Mouse (Mus musculus) spleen, adult 2 months (tissue): ENCODE results near the gene Nsmce1.

Experiments used
- CTCF ChIP-seq: fragments of 200-500 bp; IDR thresholded peaks from 2 replicates; pipeline ENCODE4 v1.5.1; 2011; ENCODE audit warnings: mild to moderate bottlenecking, inconsistent platforms; ENCODE audit not compliant: insufficient read depth, insufficient read length, insufficient replicate concordance; ENCODE audit errors: extremely low read depth
- POLR2A ChIP-seq: fragments of 200-500 bp; IDR thresholded peaks from 2 replicates; pipeline ENCODE4 v1.6.1; 2011; ENCODE audit warnings: low read depth, low read length, inconsistent platforms

GRCm38 (mm10) chr7:125480518-125480917 is 10.9 kb downstream of the Nsmce1 start:
- TF ChIP-seq POLR2A (no peak), CTCF (no peak)
